Mouse (Mus musculus): ENCODE data around the gene Pcsk7. TPM values are rescaled to one million over a fixed set of nuclear protein-coding genes. Genes with fewer than 3 reads are reported as not detected.

Gene Pcsk7
- polyA plus RNA-seq, 1 experiment from 2014 or later: 16.3 TPM

DNA sequence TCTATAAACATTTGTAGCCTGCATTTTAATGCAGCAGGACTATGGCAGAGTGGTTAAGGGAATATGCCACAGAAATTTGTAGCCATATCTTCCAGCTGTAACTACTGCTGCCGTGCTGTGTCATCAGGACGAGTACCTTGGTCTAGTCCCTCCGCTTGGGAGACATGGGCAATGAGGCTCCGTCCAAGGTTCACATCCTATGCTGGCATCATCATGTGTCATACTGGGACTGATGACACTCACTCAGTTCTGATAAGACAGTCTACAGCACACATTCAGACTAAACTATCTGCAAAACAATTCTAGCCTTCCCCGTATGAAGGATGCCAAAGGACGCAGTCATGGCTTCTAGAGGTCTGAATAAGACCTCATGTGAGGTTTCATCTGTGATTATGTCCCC lies 57.3 kb downstream of the Pcsk7 start:
- H3K9ac ChIP-seq (ENCODE audit: low read depth, low read length): no peak overlapping the region
- H3K36me3 ChIP-seq (ENCODE audit: control insufficient read depth, insufficient read depth, low read length): peaks cover 60% of the 10 kb centered on the region
- no peaks in the 10 kb centered on the region for H3K27me3 ChIP-seq (replicated peaks; ENCODE audit: control insufficient read depth, insufficient read depth, low read length)
- WGBS: 93% methylated on average over 6 of the region's 6 CpGs
- no peak overlapping the region for H3K27ac ChIP-seq (replicated peaks; ENCODE audit: low read depth, low read length)
- DNase-seq (ENCODE audit: low spot score): no peak
- no peaks in the 10 kb centered on the region for H3K9me3 ChIP-seq (ENCODE audit: control insufficient read depth, low read length)
- no peak for ATAC-seq (ENCODE audit: low read depth)
- no peaks in the 10 kb centered on the region for H3K4me1 ChIP-seq (ENCODE audit: control insufficient read depth, insufficient read depth, low read length)
- H3K4me2 ChIP-seq (ENCODE audit: low read depth, low read length): no peak overlapping the region
- H3K4me3 ChIP-seq (ENCODE audit: low read depth, low read length): no peak overlapping the region

- 85% methylated on average over 2 of the region's 2 CpGs for WGBS
- Histone ChIP-seq H3K4me2 (ENCODE audit: low read depth, low read length) (no peak overlapping the region), H3K4me1 (ENCODE audit: control insufficient read depth, insufficient read depth, low read length) (0 out of 2 replicates have a peak, but pooled peaks cover 5% of the 10 kb centered on the region), H3K4me3 (ENCODE audit: low read depth, low read length) (no peak overlapping the region), H3K36me3 (ENCODE audit: control insufficient read depth, insufficient read depth, low read length) (peaks cover 57% of the 10 kb centered on the region), H3K9ac (ENCODE audit: low read depth, low read length) (no peak overlapping the region), H3K27me3 (replicated peaks; ENCODE audit: control insufficient read depth, insufficient read depth, low read length) (no peaks in the 10 kb centered on the region), H3K9me3 (ENCODE audit: control insufficient read depth, low read length) (no peaks in the 10 kb centered on the region), H3K27ac (replicated peaks; ENCODE audit: low read depth, low read length) (no peak overlapping the region)
- ATAC-seq (ENCODE audit: low read depth) (no peak), DNase-seq (ENCODE audit: low spot score) (no peak)
Measured at GRCm38 (mm10) chr9:45976884-45977283, 70.6 kb downstream of the Pcsk7 start.

Small RNA genes lying within 50 kb of the gene (microRNA-seq; reads per million reads assigned to microRNA genes)
- gene Mir7087 (ENCODE audit: borderline number of aligned reads): not detected

Other genes starting within 250 kb of the Pcsk7 start
- gene Cep164, start 77.8 kb upstream of the Pcsk7 start, polyA plus RNA-seq (2014; fragmentation: Nextera tagmentation; extraction: Ambion mirVana): 26.2 and 27.6 TPM in 2 replicates
- 40.6 and 41.3 TPM in 2 replicates for gene Bace1, start 67.9 kb upstream of the Pcsk7 start, polyA plus RNA-seq (2014; fragmentation: Nextera tagmentation; extraction: Ambion mirVana)
- gene Rnf214, start 414 bp downstream of the Pcsk7 start, polyA plus RNA-seq (2014; fragmentation: Nextera tagmentation; extraction: Ambion mirVana): 47.7 and 50.3 TPM in 2 replicates
- gene Tagln, start 29.6 kb downstream of the Pcsk7 start, polyA plus RNA-seq (2014; fragmentation: Nextera tagmentation; extraction: Ambion mirVana): 52.6 and 59.1 TPM in 2 replicates
- 47.9 and 50.4 TPM in 2 replicates for gene Sidt2, start 48.8 kb downstream of the Pcsk7 start, polyA plus RNA-seq (2014; fragmentation: Nextera tagmentation; extraction: Ambion mirVana)
- 167 and 188 TPM in 2 replicates for gene Pafah1b2, start 106.2 kb downstream of the Pcsk7 start, polyA plus RNA-seq (2014; fragmentation: Nextera tagmentation; extraction: Ambion mirVana)
- gene Sik3, start 106.3 kb downstream of the Pcsk7 start, polyA plus RNA-seq (2014; fragmentation: Nextera tagmentation; extraction: Ambion mirVana): 11.5 and 13.4 TPM in 2 replicates